Mouse (Mus musculus) intestine, embryonic 14.5 days (tissue): ENCODE measurements around the gene Rps27a. TPM values are rescaled to one million over a fixed set of nuclear protein-coding genes. Genes with fewer than 3 reads are reported as not detected.
"Not testable (repeated sequence)": the region's sequence is repeated elsewhere in the genome, so short reads cannot be mapped to it uniquely, and the experiment has no call there.

Experiments used
- ATAC-seq: fragments of 200-750 bp; cut with Nextera tagmentation; replicated peaks from 2 replicates; pipeline ENCODE4 v1.8.0; 2017; ENCODE audit warnings: low read depth, moderate number of reproducible peaks, moderate TSS enrichment, moderate library complexity; ENCODE audit not compliant: low FRiP score, low TSS enrichment
- DNase-seq: peaks from one replicate; pipeline ENCODE4 v3.0.0-alpha.2; 2018; ENCODE audit warnings: low spot score
- H3K27ac ChIP-seq: fragments of 300-500 bp; sonication (generic); 2 replicates; pipeline ENCODE4 v1.5.1; 2014; ENCODE audit warnings: low read depth, mild to moderate bottlenecking, control low read depth
- H3K27me3 ChIP-seq: fragments of 300-500 bp; sonication (generic); replicated peaks from 2 replicates; pipeline ENCODE4 v1.6.1; 2014; ENCODE audit warnings: low read length, control low read depth; ENCODE audit not compliant: control insufficient read depth, insufficient read depth
- H3K36me3 ChIP-seq: fragments of 300-500 bp; sonication (generic); 2 replicates; pipeline ENCODE4 v1.6.1; 2014; ENCODE audit warnings: low read length, control low read depth; ENCODE audit not compliant: control insufficient read depth, insufficient read depth
- H3K4me1 ChIP-seq: fragments of 300-500 bp; sonication (generic); replicated peaks from 2 replicates; pipeline ENCODE4 v1.6.1; 2014; ENCODE audit warnings: low read length, control low read depth, mixed read lengths; ENCODE audit not compliant: control insufficient read depth, insufficient read depth
- H3K4me2 ChIP-seq: fragments of 300-500 bp; sonication (generic); 2 replicates; pipeline ENCODE4 v1.6.1; 2014; ENCODE audit warnings: low read length
- H3K4me3 ChIP-seq: fragments of 300-500 bp; sonication (generic); 2 replicates; pipeline ENCODE4 v1.5.1; 2014; ENCODE audit warnings: low read depth, low read length, control low read depth, mixed read lengths
- H3K9ac ChIP-seq: fragments of 300-500 bp; sonication (generic); 2 replicates; pipeline ENCODE4 v1.6.1; 2014; ENCODE audit warnings: mild to moderate bottlenecking, low read length
- H3K9me3 ChIP-seq: fragments of 300-500 bp; sonication (generic); 2 replicates; pipeline ENCODE4 v1.6.1; 2016; ENCODE audit warnings: low read length, control low read depth; ENCODE audit not compliant: control insufficient read depth
- WGBS: fragments of 180-500 bp; shearing (Covaris S2); extraction: QIAGEN DNeasy Blood & Tissue Kit; methylation state at CpG from one replicate; pipeline ENCODE4 v1.1.7; 2014; 5-methylcytosine and 5-hydroxymethylcytosine counted together
- polyA plus RNA-seq: library from polyadenylated mRNA; unstranded; fragments of >200 nt; fragmentation: Nextera tagmentation; extraction: Ambion mirVana; gene quantifications from 2 replicates; pipeline ENCODE4 v1.2.1, GENCODE M21; 2014

Gene Rps27a
- polyA plus RNA-seq, 1 experiment from 2014 or later: 1,466 TPM

DNA sequence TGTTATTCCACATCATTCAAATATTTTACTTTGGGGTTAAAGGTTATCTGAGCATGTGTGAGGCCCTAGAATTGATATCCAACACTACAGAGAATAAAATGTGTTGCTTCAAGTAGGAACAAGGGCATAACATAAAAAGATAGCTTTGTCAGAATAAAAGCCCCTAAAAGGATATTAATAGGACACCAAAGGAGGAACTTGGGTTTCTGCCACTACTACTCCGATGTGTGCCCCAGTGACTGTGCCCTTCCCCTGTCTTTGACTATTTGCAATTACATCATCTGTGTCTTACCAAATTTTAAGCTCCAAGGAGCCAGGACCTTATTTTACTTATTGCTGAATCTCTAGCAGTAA, 1.5 kb upstream of the Rps27a start:
- Histone ChIP-seq H3K4me2 (no peak overlapping the region), H3K4me1 (no peaks in the 10 kb centered on the region), H3K9ac (no peak overlapping the region), H3K36me3 (peaks cover 23% of the 10 kb centered on the region), H3K4me3 (no peak overlapping the region), H3K9me3 (no peaks in the 10 kb centered on the region), H3K27me3 (no peaks in the 10 kb centered on the region), H3K27ac (no peak overlapping the region)
- 86% methylated on average over 1 of the region's 1 CpGs for WGBS
- ATAC-seq (no peak), DNase-seq (no peak)

DNA sequence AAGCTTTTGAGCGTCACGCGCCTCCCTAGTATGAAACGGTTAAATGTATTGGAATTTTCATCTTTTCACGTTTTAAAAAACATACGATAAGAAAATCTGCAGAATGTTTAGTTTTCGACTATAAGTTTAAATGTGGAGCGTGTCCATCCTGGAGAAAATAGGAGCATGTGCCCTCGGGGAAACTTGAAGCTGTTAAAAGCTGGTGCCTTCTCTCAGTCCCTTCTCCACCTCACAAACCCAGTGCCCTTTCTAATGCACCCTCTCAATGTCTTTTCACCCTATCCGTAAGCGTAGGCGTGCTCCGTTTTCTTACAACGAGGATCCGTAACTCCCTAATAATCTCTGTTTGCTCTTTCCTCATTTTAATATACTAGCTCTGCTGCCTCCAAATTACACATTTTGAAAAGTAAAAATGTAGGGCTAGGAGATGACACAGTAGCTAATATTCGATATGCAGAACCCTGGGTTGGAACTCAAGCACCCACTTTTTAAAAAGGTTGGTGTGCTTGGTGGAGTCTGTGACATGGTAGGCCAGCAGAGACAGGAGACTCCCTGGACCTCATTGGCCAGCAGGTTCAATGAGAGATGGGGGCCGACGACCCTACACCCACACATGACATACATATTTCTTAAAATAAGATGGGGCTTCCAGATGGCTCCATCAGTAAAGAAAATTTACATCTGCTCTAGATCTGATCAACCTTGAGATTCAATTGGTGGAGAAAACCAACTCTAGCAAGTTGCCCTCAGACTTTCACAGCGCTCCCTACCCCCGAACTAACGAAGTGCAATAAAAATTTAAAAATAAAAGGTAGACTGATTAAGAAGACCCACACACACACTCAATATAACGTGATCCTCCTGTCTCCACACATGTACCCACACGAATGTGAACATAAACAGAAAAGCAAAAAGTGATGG, 855 bp upstream of the Rps27a start:
- H3K9ac ChIP-seq: peak overlapping the region; percentile 96
- H3K27me3 ChIP-seq: no peaks in the 10 kb centered on the region
- no peak for ATAC-seq
- no peak for DNase-seq
- H3K4me1 ChIP-seq: no peaks in the 10 kb centered on the region
- WGBS: 23% methylated on average over 23 of the region's 23 CpGs
- H3K9me3 ChIP-seq: no peaks in the 10 kb centered on the region
- peak overlapping the region; percentile 96 for H3K4me3 ChIP-seq
- peaks cover 29% of the 10 kb centered on the region for H3K36me3 ChIP-seq
- peak overlapping the region; percentile 60 for H3K4me2 ChIP-seq
- peak overlapping the region; percentile 76; the same call in 1 of the 2 replicates for H3K27ac ChIP-seq

DNA sequence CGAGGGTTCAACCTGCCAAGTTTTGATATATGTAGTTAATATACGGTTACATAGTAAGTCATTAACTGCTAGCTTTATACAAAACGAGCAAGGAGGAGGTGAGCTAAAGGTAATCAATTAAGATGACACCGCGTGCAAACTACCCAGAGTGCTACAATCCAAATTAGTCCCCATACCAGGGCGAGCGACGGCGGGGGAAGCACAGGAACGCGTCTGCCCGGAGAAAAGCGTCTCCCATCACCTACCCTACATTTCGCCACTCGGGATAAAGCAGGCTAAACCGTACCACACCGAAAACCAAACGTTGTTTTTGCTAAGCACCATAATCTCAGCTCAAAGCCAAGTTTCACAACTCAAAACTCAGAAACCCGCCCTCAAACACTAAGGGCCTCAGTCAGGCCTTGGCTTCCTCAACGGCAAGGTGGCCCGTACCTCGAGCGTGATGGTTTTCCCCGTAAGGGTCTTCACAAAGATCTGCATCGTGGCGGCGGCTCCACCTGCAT, 609 bp downstream of the Rps27a start:
- ATAC-seq: peak; percentile 47; the same call in 1 of the 2 replicates
- DNase-seq: no peak
- Histone ChIP-seq H3K4me3 (peak overlapping the region; percentile 96), H3K9me3 (no peaks in the 10 kb centered on the region), H3K36me3 (peaks cover 36% of the 10 kb centered on the region), H3K27me3 (no peaks in the 10 kb centered on the region), H3K9ac (peak overlapping the region; percentile 96), H3K4me1 (no peaks in the 10 kb centered on the region), H3K27ac (peak overlapping the region; percentile 76), H3K4me2 (peak overlapping the region; percentile 78)
- WGBS: under 1% methylated on average over 27 of the region's 27 CpGs

DNA sequence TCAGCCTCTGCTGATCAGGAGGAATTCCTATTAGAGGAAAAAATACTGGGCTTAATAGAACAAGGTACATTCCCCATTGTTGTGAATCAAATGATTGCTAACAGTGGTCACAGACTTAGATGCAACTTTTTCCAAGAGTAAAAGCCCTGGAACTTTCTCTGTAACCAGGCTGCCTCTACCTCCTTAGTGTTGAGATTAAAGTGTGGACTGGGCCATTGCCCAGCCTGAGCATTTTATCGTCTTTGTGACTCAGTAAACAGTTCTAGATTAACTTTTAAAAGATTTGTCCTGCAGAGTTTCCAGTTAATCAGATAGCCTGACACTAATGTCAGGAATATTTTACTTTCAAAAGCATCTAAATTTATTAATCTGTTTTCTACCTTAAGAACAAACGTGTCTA, 1.1 kb downstream of the Rps27a start:
- Histone ChIP-seq H3K9ac (peak overlapping the region; percentile 96), H3K4me2 (peak overlapping the region; percentile 78), H3K4me1 (no peaks in the 10 kb centered on the region), H3K27ac (peak overlapping the region; percentile 76; the same call in 1 of the 2 replicates), H3K4me3 (peak overlapping the region; percentile 96), H3K27me3 (no peaks in the 10 kb centered on the region), H3K9me3 (no peaks in the 10 kb centered on the region), H3K36me3 (peaks cover 41% of the 10 kb centered on the region)
- DNase-seq (no peak), ATAC-seq (no peak)
- 21% methylated on average over 2 of the region's 2 CpGs for WGBS

GRCm38 (mm10) chr11:29546297-29546696, 1.6 kb downstream of the Rps27a start:
- H3K4me1 ChIP-seq, H3K9me3 ChIP-seq, H3K27ac ChIP-seq, H3K9ac ChIP-seq, H3K27me3 ChIP-seq, DNase-seq, ATAC-seq: not testable (repeated sequence)
- Histone ChIP-seq H3K4me2 (peak overlapping the region; percentile 78), H3K36me3 (peaks cover 46% of the 10 kb centered on the region), H3K4me3 (peak overlapping the region; percentile 96; the same call in 1 of the 2 replicates)
- WGBS: 97% methylated on average over 2 of the region's 2 CpGs

DNA sequence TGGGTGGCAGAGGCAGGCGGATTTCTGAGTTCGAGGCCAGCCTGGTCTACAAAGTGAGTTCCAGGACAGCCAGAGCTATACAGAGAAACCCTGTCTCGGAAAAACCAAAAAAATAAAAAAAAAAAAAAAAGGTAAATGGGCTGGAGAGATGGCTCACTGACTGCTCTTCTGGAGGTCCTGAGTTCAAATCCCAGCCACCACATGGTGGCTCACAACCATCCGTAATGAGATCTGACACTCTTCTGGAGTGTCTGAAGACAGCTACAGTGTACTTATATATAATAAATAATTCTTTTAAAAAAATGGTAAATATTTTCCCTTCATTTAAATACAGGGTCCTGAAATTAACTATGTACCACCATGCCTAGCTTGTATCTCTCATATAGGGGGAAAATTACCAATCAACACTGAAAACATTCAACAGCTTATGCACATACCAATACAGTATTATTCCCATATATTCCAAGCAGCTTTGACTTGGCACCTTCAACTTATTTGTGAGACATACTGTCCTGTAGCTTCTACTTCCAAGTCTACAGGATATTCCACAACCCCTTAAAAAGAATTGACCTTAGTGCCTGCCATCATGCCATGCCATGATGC, 2.7 kb downstream of the Rps27a start:
- not testable (repeated sequence) for H3K9ac ChIP-seq, H3K4me1 ChIP-seq, DNase-seq, H3K4me2 ChIP-seq, H3K9me3 ChIP-seq, H3K27me3 ChIP-seq, H3K4me3 ChIP-seq, H3K27ac ChIP-seq, ATAC-seq
- 87% methylated on average over 4 of the region's 4 CpGs for WGBS
- peaks cover 55% of the 10 kb centered on the region for H3K36me3 ChIP-seq

DNA sequence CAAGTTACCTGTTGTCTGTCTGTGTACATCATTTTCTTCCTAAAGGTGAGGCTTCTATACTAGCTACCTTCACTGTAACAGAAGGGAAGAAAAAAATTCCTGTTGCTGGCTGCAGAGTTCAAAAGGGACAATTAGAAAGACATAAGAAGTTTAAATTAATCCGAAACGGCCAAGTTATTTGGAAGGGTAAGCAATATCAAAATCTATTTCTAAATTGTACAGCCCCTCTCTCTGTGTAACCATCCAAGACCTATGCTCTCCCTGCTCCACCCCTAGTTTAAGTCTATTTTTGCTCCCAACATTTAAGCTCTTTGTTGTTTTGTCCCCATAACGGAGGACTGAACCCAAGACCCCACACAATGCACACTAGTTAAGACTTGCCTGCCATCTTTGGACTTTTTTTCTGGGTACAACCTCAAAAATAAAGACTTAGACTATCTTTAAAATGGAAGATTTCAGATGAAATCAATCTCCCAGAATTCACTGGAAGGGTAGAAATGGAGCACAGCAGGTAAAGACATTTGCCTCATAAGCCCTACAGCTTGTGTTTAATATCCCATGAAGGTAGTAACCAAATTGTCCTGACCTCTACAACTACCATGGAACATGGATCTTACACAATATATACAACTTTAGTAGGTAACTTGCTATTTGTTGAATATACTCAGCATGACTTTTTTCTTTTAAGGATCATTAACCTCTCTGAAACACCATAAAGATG, 3.5 kb downstream of the Rps27a start:
- WGBS: 86% methylated on average over 3 of the region's 3 CpGs
- H3K9ac ChIP-seq: no peak overlapping the region
- no peaks in the 10 kb centered on the region for H3K9me3 ChIP-seq
- H3K27me3 ChIP-seq: no peaks in the 10 kb centered on the region
- H3K4me3 ChIP-seq: no peak overlapping the region
- no peak for DNase-seq
- H3K4me1 ChIP-seq: no peaks in the 10 kb centered on the region
- H3K36me3 ChIP-seq: peaks cover 61% of the 10 kb centered on the region
- H3K4me2 ChIP-seq: no peak overlapping the region
- ATAC-seq: no peak
- no peak overlapping the region for H3K27ac ChIP-seq

- 97% methylated on average over 1 of the region's 1 CpGs for WGBS
- H3K4me1 ChIP-seq: no peaks in the 10 kb centered on the region
- H3K27ac ChIP-seq: no peak overlapping the region
- no peak for DNase-seq
- H3K4me3 ChIP-seq: no peak overlapping the region
- H3K27me3 ChIP-seq: no peaks in the 10 kb centered on the region
- no peak overlapping the region for H3K9ac ChIP-seq
- ATAC-seq: no peak
- no peaks in the 10 kb centered on the region for H3K9me3 ChIP-seq
- peaks cover 73% of the 10 kb centered on the region for H3K36me3 ChIP-seq
- no peak overlapping the region for H3K4me2 ChIP-seq
These were observed 9.7 kb downstream of the Rps27a start for GRCm38 (mm10) chr11:29538201-29538600.
